Mouse (Mus musculus): ENCODE data around the gene Ube2dnl1. TPM values are rescaled to one million over a fixed set of nuclear protein-coding genes. Genes with fewer than 3 reads are reported as not detected.

The Ube2dnl1 gene
- polyA plus RNA-seq (2014; fragmentation: Illumina TruSeq; extraction: RNeasy Lipid Tissue Mini Kit (QIAGEN cat#74804); ENCODE audit: low read depth, low replicate concordance) = not detected

DNA sequence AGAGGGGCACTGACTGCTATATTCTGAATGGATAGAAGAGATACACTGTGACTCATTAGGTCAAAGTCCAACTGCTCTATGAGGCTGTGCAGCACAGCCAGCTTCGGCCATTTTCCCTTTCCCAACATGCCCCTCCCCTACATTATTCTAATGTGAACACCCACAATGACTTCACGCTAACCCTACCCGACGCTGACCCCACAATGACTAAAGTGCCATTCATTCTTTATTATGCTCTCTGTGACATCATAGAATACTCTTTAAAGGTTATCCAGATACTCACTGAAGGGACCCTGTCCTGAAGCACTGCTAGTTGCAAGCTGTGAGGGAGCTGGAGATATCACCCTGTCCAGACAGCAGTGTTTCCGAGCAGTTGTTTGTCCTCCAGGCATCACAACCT is at the start of gene Ube2dnl1:
Ube2dnl1 (plus strand) TSS at position 301 of the 400 bp plus-strand sequence.

DNA sequence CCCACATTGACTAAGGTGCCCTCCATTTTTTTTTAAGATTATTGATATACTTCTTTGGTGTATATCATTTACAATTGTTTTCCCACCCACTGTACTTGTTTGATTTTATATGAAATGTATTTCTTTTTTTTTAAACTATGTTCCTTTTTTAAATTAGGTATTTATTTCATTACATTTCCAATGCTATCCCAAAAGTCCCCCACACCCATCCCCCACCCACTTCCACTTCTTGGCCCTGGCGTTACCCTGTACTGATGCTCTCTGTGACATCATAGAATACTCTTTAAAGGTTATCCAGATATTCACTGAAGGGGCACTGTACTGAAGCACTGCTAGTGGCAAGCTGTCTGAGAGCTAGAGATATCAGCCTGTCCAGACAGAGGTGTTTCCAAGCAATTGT is 2.5 kb downstream of the Ube2dnl1 start, which contains the start of gene Ube2dnl2:
Ube2dnl2 (plus strand) TSS at position 301 of the 400 bp plus-strand sequence.

Other genes starting within 250 kb of the Ube2dnl1 start
- gene Ube2dnl2, start 2.6 kb downstream of the Ube2dnl1 start, polyA plus RNA-seq (2014; fragmentation: Illumina TruSeq; extraction: RNeasy Lipid Tissue Mini Kit (QIAGEN cat#74804); ENCODE audit: low read depth, low replicate concordance) = not detected

Data from kidney, adult 10 weeks (tissue).